Mouse (Mus musculus) duodenum, adult 2 months (tissue): ENCODE results near the gene Syn3. TPM values are rescaled to one million over a fixed set of nuclear protein-coding genes. Genes with fewer than 3 reads are reported as not detected.

Source experiments
- polyA plus RNA-seq: library from polyadenylated mRNA; depleted of rRNA; stranded (reverse); fragments of >200 nt; gene quantifications from 2 replicates; pipeline ENCODE4 v1.2.3, GENCODE M21; 2012; ENCODE audit warnings: low replicate concordance; rRNA removed

Syn3 gene
- polyA plus RNA-seq: 0.57 and 0.60 TPM in 2 replicates

GRCm38 (mm10) chr10:86498673-86499391, at the start of gene Syn3:
Gene Syn3, minus strand, starts transcription at chr10:86498896.

GRCm38 (mm10) chr10:86300293-86301116, 198.2 kb downstream of the Syn3 start, which contains the start of gene Timp3:
Gene Timp3, plus strand, starts transcription at chr10:86300372.

DNA sequence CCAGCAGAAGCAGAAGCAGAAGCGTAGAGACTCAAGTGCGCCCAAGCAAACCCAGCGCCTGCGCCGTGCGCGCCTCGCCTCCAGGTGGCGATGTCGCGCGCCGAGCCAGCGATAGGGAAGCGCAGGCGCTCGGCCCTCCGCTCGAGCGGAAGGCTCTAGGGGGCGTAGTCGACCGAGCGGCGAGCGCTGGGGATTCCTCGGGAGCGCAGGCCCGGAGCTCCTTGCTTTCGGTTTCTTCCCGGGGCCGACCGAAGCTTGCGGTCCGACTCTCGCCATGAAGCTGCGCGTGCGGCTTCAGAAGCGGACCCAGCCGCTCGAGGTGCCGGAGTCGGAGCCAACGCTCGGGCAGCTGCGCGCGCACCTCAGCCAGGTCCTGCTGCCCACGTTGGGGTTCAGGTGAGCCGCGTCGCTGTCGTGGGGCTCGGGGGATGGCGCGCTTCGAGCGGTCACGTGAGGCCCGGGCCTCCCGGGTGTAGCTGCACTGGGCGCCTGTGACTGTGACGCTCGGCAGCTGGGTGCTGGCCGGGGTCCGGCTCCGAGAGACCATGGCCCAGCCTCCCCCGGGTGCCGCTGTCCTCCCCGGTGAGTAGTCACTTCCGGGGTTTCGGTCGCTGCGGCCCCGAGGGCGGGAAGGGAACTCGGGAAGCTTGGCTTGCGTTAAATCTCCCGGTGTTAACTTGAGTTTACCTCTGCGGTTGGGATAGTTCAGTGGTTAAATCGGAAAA, 476.8 kb downstream of the Syn3 start, which contains the start of gene Fbxo7:
Gene Fbxo7, plus strand, starts transcription at position 224 of the 725 bp plus-strand sequence.

GRCm38 (mm10) chr10:86011781-86012180, 486.9 kb downstream of the Syn3 start, which contains the start of gene Bpifc:
Gene Bpifc, minus strand, starts transcription at chr10:86011895.

Other genes starting within 250 kb of the Syn3 start
- gene Timp3, start 198.5 kb downstream of the Syn3 start, polyA plus RNA-seq: 8.7 and 31.7 TPM in 2 replicates
- gene Hsp90b1, start 206.6 kb upstream of the Syn3 start, polyA plus RNA-seq: 7.5 and 8.6 TPM in 2 replicates
- gene Ttc41, start 206.9 kb upstream of the Syn3 start, polyA plus RNA-seq: 0.38 and 0.54 TPM in 2 replicates